Mouse (Mus musculus) bone marrow, adult 2 months (tissue): ENCODE measurements around the gene Mx1.

Experiments
- CTCF ChIP-seq: fragments of 200-500 bp; IDR thresholded peaks from 2 replicates; pipeline ENCODE4 v1.5.1; 2011; ENCODE audit warnings: low read length, control low read depth; ENCODE audit not compliant: control insufficient read depth, insufficient read depth
- POLR2A ChIP-seq: fragments of 200-500 bp; IDR thresholded peaks from 2 replicates; pipeline ENCODE4 v1.6.1; 2011; ENCODE audit warnings: low read depth, mild to moderate bottlenecking, control low read depth, low read length, borderline replicate concordance; ENCODE audit not compliant: control insufficient read depth

GRCm38 (mm10) chr16:97461271-97461670 is 1.4 kb downstream of the Mx1 start:
- TF ChIP-seq CTCF (no peak), POLR2A (no peak)
